Mouse (Mus musculus): ENCODE data around the gene Zup1. TPM values are rescaled to one million over a fixed set of nuclear protein-coding genes. Genes with fewer than 3 reads are reported as not detected.

The Zup1 gene
- 46.6 and 62.5 TPM in 2 replicates for total RNA-seq (2023)

DNA sequence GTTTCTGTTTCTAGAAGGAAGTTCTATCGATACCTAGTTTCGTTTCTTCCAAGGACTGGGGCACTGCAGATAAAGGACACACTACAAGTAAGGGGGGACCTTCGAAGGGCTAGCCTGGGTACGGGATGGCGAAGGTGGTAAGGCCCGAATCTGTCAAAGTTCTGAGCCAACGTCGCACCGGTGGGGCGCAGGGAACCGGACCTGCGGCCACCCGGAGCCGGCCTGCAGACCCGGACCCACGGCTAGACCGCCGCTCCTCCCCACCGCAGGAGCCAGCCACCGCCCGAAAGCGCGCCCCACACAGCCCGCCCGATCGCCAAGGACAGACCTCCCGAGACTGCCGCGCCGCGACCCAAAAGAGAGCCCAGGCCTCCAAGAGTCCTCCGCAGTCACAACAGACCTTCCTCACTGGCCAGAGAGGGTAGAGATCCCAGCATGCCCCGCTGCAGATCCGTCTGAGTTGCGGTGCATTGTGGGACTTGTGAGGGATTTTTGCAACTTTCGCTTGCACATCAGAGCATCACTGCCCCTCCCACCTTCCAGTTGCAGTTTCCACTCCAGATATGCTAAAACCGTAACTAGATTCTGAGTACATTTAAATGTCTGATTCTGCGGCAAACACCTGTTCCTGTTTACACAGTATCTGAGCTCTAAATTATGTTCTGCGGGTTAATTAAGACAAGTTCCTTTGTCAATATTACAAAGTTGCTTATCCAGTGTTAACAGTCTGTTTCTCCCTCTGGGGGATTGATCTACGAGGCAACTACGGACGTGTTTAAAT is at the start of gene Zup1:
TSS of gene Zup1 (minus strand) at position 467 of the 781 bp plus-strand sequence.

DNA sequence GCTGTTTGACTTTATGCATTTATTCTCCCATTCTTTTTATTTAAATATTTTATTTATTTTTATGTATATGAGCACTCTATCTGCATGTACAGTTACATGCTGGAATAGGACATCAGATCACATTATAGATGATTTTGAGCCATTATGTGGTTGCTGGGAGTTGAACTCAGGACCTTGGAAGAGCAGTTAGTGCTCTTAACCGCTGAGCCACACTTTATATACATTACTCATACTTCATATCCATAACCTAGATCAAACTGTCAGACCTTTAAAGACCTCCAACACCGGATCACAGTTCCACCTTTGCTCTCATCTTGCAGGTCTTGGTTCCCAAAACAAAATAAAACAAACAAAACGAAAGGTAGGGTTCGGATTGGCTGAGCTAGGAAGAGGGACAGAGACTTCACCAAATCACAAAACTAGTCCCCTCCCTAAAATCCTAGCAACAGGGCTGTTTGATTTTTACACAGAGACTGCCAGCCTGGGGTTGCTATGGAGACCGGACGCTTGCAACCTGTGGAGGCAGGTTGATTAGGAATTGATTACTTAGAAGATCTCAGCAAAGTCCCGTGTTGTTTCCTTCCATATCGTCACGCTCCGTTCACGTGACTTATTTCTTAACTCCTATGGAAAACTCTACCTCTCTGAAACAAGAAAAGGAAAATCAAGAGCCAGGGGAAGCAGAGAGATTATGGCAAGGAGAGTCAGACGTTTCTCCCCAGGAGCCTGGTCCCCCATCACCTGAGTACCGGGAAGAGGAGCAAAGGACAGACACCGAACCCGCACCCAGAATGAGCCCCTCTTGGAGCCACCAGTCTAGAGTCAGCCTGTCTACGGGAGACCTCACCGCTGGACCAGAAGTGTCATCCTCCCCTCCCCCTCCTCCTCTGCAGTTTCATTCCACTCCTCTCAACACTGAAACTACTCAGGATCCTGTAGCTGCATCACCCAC is 46.3 kb downstream of the Zup1 start, which contains the start of gene Rsph4a:
TSS of gene Rsph4a (plus strand) at position 582 of the 952 bp plus-strand sequence.

Other genes with a start within 250 kb of the Zup1 start
- not detected in 2 replicates for gene Sult3a2, start 164.6 kb downstream of the Zup1 start, total RNA-seq (2023)
- gene Sult3a1, start 93.5 kb downstream of the Zup1 start, total RNA-seq (2023) = not detected in 2 replicates
- not detected in 2 replicates for gene Rsph4a, start 46.2 kb downstream of the Zup1 start, total RNA-seq (2023)
- 24.7 and 39.4 TPM in 2 replicates for gene Rwdd1, start 68.4 kb upstream of the Zup1 start, total RNA-seq (2023)
- not detected in 2 replicates for gene Trappc3l, start 86.3 kb upstream of the Zup1 start, total RNA-seq (2023)
- not detected in 2 replicates for gene Calhm4, start 93.0 kb upstream of the Zup1 start, total RNA-seq (2023)
- not detected in 2 replicates for gene Calhm5, start 145.2 kb upstream of the Zup1 start, total RNA-seq (2023)
- gene Calhm6, start 176.7 kb upstream of the Zup1 start, total RNA-seq (2023) = 1.6 and 2.1 TPM in 2 replicates

Data from neutrophil, adult 65 days (primary cell).